Mouse (Mus musculus) left cerebral cortex, adult 18-20 months (tissue): ENCODE data around the gene Themis2. TPM values are rescaled to one million over a fixed set of nuclear protein-coding genes. Genes with fewer than 3 reads are reported as not detected.

Source experiments
- DNase-seq, 2 experiments: peaks; one replicate each; pipeline ENCODE4 v3.0.0; 2021 to 2022; ENCODE audit warnings: low spot score in 2 of 2, mixed read lengths in 1 of 2
- long read RNA-seq, 2 experiments: library from polyadenylated mRNA; stranded (forward); transcript quantifications; one replicate each; pipeline ENCODE4 v2.0.0; 2021
- total RNA-seq, 2 experiments: library from RNA; stranded (reverse); gene quantifications; 2 replicates each; pipeline ENCODE4 v1.2.3; 2021

Gene Themis2
- under 1 TPM; 0.95 to 0.98 TPM for total RNA-seq
- long read RNA-seq, experiment 1, partial matches to known transcripts = 0 of 2 reads
- long read RNA-seq, experiment 1, other reads (novel, unspliced or antisense) = 1 of 2 reads
- long read RNA-seq, experiment 2 = 0 reads

DNA sequence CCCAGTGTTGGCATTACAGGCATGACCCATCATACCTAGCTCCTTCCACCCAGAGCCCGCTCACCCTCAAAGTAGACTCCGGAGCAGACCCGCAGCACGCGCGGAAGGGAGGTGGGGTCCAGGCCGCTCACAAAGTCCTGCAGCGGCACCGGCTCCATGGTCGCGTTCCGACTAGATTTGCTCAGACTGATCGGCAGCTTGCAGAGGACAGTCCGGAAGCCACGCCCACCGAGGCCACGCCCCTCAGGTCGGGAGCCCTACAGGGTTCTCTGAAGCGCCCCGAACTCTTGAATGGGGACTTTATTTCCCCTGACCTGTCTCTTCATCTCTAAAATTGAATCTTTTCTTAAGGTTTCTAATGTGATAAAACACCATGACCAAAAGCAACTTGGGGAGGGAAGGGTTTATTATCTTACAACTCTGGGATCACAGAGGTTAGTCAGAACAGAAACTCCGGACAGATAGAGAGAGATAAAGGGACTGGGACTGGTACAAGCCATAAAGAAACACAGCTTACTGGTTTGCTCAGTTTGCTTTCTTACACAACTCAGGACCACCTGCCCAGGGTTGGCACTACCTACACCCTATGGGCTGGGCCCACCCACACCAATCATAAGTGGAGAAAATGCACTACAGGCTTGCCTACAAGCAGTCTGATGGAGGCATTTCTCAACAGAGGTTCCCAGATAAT lies at the start of gene Themis2:
Gene Themis2 (minus strand): TSS at position 192 of the 691 bp plus-strand sequence.
- peak in 1 of 2 experiments; percentile 22 for DNase-seq

DNA sequence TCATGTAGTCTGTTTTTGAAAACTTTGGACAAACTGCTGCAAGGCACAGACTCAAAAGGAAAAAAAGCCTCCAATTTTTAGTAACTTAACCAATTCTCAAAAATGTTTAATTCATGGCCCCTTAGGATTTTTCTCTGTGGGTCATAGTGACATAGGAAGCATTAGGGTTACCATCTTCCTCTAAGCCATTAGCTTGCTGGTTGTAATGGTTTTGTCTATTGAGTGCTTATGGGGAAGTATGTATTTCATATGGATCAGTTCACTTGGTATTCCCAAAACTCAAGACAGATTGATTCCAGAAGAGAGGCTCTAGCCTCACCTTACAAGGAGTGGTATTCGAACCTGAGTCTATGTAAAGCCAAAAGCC lies 47.5 kb upstream of the Themis2 start:
- DNase-seq = no peak

- DNase-seq = peak; percentile 83 to 93
Observed at GRCm38 (mm10) chr4:132842970-132843704, 47.0 kb upstream of the Themis2 start, which contains the start of gene Ppp1r8. Gene Ppp1r8, minus strand, starts transcription at chr4:132843169.

DNA sequence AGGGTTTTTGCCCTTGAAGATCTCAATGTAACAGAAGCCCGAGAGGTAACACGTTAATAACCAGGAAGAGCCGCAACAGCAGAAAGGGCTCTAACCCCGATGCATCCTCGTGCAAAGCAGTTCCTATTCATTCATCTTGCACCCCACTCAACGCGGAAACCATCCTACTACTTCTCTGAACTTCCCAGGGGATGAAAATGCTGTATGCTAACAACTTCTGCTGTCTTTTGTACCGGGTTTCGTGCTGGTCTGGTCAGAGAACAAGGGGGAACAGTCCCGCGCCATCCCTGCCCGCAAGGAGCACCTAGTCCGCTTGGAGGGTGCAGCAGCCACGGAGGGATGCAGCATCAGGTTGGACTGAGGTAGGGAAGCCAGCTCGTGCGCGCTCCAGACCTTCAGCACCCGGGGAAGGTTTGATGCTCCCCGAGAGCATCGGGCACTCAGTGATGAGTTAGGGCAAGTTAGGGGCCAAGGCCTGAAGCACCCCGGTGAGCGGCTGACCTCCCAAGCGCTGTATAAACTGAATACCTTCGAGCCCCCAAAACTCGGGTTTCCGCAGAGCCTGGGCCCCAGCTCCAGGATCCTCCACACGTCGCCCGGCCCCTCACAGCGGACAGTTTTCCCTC lies 46.2 kb upstream of the Themis2 start:
- DNase-seq = peak; percentile 15 to 16

DNA sequence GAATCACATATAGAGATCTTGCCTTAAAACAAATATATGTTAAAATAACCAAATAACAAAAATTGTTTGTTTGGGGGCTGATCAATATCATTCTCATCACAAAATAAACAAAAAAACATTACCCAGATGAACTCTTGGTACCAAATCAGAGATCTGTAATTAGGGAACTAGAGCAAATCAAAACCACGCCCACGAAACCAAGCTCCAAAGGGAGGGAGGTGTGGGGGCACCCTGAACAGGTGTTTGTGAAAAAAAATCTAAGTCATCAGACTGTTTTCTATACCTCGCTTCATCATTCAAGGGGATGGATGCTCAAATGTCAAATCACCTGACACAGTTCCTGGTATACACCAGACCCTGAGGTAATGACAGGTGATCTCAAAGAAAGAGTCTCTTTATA lies 45.3 kb upstream of the Themis2 start:
- DNase-seq = no peak

DNA sequence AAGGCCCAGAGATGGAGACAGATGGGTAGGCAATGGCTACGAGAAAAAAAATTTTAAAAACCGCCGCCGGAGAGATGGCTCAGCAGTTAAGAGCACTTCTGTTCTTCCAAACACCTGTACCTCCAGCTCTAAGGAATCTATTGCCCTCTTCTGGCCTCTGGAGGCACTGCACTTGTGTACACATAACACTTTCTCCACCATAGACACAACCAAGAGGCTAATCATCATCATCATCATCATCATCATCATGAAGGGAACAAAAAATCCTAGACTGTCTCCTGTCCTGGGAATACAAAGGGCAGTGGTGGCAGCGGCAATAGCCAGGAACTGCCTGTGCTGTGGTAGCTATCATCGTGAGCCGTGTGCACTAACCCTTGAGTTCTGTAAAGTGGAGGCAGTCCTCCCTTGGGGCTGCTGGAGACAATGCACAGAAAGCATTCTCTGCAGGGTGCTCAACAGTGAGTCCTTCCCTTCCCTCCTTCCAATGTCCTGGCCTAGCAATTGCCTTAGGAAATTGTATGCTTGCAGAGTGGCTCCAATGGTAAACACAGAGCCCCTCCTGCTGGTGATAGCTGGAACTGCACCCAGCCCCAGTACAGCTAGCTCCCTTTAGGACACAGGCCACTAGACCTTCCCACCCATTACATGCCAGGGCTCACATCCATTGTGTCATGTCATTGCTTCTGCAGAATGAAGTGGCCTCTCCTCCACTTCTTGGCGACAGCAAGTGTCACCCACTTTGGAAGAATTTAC lies 27.6 kb upstream of the Themis2 start:
- DNase-seq = peak; percentile 73 to 78

DNA sequence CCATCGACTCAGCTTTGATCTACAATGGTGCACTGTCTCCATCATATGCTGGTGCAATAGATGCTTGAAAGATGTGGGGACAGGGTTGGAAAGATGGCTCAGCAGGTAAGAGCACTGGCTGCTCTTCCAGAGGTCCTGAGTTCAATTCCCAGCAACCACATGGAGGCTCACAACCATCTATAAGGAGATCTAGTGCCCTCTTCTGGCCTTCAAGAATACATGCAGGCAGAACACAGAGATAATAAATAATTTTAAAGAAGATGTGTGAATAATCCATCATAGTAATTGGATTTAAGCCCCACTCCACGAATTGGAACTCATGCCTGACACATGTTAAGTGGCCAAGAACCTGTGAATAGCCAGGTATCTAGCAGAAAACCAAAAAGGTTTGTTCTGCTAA lies 22.3 kb upstream of the Themis2 start:
- DNase-seq = no peak

GRCm38 (mm10) chr4:132816855-132817254 lies 20.7 kb upstream of the Themis2 start:
- no peak for DNase-seq

DNA sequence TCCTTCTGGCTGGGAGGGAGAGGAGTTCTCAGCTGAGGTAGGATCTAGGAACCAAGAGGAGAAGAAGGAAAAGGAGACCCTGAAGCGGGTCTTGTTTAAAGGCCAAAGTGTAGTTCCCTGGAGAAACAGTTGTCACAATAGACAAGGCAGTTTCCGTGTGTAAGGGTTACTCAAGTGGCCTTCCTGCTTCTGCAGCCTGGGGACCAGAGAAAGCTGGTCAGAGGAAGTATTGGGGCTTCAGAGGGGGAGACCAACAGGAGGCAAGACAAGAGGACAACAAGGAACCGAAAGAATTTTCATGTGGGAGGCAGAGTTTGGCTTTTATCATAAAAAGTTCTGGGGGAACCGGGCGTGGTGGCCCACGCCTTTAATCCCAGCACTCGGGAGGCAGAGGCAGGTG lies 20.2 kb upstream of the Themis2 start:
- no peak for DNase-seq

DNA sequence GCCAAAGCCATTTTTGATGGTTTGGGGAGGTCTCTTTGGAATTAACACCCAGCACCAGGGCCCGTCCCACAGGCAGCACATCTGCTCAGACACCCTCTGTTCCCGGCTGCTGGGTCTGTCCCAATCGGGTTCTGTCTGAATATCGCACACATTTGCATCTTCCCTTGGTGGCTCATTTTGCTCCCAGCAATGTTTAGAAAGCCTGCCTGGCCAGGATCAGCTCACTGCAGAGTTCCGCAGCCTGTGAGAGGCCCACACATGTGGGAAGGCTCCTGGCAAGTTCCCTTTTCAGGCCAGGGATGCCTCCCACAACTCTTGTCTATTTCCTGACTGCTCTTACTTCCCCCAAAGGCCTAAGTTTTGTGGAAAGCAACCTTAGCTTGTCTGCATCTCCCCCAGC lies 13.4 kb upstream of the Themis2 start:
- peak; percentile 59 to 82 for DNase-seq

DNA sequence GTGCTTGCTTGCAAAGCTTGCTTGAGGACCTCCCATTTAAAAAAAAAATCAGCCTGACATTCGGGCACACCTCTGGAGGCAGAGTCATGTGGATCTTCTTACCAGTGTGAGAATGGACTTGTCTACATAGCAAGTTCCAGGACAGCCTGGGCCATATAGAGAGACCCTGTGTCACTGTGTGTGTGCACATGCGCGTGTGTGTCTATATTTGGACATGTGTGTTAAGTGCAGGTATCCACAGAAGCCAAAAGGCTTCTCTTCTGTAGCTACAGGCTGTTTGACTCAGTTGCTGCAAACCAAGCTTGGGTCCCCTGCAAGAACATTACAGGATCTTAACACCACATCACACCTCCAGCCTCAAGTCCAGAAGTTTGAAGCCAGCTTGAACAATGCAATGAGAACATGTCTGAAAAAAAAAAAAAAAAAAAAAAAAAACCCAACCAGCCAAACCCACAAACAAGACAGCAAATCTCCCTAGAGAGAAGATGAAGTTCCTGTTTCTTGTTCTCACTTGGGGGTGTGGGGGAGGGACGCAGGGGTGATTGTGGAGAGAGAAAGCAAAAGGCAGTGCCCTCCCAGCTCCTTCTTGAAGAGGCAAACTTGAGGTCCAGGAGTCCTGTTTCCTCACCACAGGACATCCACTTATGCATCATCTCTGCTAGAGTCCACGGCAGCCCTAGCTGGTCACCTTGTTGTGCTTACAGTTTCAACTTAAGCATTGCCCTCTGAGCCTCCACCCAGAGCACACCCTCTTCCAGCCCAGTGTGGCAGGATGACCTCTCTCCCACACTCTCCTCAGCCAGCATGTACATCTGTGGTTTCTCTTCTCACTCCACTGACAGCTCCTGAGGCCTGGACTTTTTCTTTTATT lies 11.8 kb upstream of the Themis2 start:
- no peak for DNase-seq

DNA sequence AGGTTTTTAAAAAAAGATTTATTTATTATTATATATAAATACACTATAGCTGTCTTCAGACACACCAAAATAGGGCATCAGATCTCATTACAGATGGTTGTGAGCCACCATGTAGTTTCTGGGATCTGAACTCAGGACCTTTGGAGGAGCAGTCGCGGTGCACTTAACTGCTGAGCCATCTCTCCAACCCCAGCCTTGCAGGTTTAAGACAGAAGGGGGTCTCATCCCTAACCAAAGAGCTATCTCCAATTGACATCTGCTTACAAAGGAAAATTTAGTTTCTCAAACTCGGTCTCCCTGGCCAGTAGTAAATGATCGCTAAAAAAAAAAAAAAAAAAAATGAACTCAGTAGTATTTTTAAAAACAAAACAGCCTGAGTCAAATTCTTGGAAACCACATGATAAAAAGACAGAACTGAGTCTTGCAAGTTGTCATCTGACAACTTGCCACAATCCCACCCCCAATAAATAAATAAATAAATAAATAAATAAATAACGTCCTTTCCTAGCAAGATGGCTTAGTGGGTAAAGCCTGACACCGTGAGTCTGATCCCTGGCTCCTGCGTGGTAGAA lies 10.5 kb upstream of the Themis2 start:
- no peak for DNase-seq

DNA sequence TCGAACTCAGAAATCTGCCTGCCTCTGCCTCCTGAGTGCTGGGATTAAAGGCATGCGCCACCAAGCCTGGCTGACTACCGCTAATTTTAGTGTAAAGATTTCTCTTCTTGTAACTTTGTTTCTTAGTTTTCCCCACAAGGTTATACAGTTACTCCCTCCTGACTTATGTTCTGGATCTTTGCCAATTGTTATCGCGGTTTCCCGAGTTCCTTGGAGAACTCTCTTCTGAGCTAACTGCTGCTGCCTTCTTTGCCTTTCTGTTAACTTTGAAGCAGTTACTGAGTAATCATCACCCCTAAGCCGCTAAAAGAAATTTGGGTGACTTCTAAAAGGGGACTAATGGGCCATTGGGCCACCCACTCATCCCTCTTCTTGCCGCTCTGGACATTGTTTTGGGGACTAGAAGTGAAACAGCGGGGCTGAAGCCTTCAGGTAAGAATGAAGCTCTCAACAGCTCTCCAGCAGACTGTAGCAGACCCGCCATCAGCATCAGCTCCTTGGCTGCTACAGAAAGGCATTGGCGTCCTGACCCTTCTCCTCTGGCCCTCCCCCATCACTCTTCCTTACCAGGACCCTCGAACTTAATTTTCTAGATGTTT lies 9.5 kb upstream of the Themis2 start:
- no peak for DNase-seq

GRCm38 (mm10) chr4:132805146-132805545 lies 9.0 kb upstream of the Themis2 start:
- DNase-seq = no peak

DNA sequence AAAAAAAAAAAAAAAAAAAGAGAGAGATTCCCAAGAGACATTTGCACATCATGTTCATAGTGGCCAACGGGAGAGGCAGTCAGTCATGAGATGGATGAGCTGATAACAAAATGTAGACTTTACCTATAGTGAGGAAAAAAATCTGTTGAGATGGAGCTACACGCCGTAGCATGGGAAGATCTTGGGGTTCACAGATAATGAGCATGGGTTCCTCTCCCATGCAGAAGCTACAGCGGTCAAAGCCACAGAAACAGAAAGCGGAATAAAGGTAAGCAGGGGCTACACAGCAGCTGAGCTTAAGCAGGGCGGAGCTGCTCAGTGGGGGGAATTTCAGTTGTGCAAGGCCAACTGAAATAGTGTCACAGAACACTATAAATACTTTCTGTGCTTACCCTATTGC lies 8.1 kb upstream of the Themis2 start:
- DNase-seq = no peak

- no peak for DNase-seq
Observed at GRCm38 (mm10) chr4:132803876-132804275, 7.7 kb upstream of the Themis2 start.

DNA sequence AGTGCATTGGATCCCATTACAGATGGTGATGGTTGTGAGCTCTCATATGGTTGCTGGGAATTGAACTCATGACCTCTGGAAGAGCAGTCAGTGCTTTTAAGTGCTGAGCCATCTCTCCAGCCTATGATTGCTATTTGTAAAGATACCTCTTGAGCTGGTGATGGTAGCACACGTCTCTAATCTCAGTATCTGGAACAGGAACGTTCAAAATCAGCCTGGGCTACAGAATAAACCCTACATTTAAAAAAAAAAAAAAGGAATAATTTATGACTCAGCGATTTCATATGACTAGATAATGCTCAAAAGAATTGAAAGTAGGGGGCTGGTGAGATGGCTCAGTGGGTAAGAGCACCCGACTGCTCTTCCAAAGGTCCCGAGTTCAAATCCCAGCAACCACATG lies 7.0 kb upstream of the Themis2 start:
- no peak for DNase-seq

- no peak for DNase-seq
Observed at GRCm38 (mm10) chr4:132802171-132802637, 6.0 kb upstream of the Themis2 start.
